Mouse (Mus musculus) embryonic facial prominence, embryonic 10.5 days (tissue): ENCODE measurements around the gene Emilin3. TPM values are rescaled to one million over a fixed set of nuclear protein-coding genes. Genes with fewer than 3 reads are reported as not detected.

ENCODE experiments used
- DNase-seq: peaks from one replicate; pipeline ENCODE4 v3.0.0-alpha.2; 2017; ENCODE audit warnings: low spot score
- H3K27ac ChIP-seq: fragments of 300-500 bp; sonication (generic); replicated peaks from 2 replicates; pipeline ENCODE4 v1.5.1; 2016; ENCODE audit warnings: mild to moderate bottlenecking
- H3K27me3 ChIP-seq: fragments of 300-500 bp; sonication (generic); replicated peaks from 2 replicates; pipeline ENCODE4 v1.6.1; 2016; ENCODE audit warnings: low read depth, mild to moderate bottlenecking; ENCODE audit not compliant: poor library complexity, severe bottlenecking
- H3K36me3 ChIP-seq: fragments of 300-500 bp; sonication (generic); replicated peaks from 2 replicates; pipeline ENCODE4 v1.6.1; 2016; ENCODE audit warnings: mild to moderate bottlenecking, moderate library complexity
- H3K4me1 ChIP-seq: fragments of 300-500 bp; sonication (generic); 2 replicates; pipeline ENCODE4 v1.6.1; 2016
- H3K4me3 ChIP-seq: fragments of 300-500 bp; sonication (generic); 2 replicates; pipeline ENCODE4 v1.5.1; 2016; ENCODE audit warnings: mild to moderate bottlenecking, moderate library complexity
- H3K9me3 ChIP-seq: fragments of 300-500 bp; sonication (generic); 2 replicates; pipeline ENCODE4 v1.6.1; 2016; ENCODE audit warnings: mild to moderate bottlenecking
- WGBS: fragments of 180-500 bp; shearing (Covaris S2); methylation state at CpG from one replicate; pipeline ENCODE4 v1.1.7; 2016; 5-methylcytosine and 5-hydroxymethylcytosine counted together
- polyA plus RNA-seq: library from polyadenylated mRNA; unstranded; fragments of >200 nt; fragmentation: Nextera tagmentation; extraction: Ambion mirVana; gene quantifications from 2 replicates; pipeline ENCODE4 v1.2.1, GENCODE M21; 2016

Gene Emilin3
- polyA plus RNA-seq, 1 experiment from 2014 or later, result 3.5 TPM

DNA sequence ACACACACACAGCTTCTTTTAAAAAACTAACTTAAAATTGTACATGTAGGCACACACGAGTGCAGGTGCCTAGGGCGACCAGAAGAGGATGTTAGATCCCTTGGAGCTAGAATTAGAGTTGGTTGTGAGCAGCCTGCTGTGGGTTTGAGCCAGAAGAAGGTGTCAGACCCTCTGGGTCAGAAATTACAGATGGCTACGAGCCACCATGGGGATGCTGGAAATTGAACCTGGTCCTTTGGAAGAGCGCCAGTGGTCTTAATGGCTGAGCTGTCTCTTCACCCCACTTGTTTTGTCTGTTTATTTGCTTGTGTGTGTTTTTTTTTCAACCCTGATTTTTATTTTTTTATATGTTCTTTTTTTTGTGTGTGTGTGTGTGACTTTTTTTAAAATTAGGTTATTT lies 22.3 kb upstream of the Emilin3 start:
- no peak overlapping the region for H3K4me3 ChIP-seq
- H3K4me1 ChIP-seq, result peaks cover 18% of the 10 kb centered on the region
- no peaks in the 10 kb centered on the region for H3K27me3 ChIP-seq
- no peaks in the 10 kb centered on the region for H3K36me3 ChIP-seq
- no peak for DNase-seq
- 86% methylated on average over 4 of the region's 4 CpGs for WGBS
- H3K27ac ChIP-seq, result no peak overlapping the region
- no peaks in the 10 kb centered on the region for H3K9me3 ChIP-seq

DNA sequence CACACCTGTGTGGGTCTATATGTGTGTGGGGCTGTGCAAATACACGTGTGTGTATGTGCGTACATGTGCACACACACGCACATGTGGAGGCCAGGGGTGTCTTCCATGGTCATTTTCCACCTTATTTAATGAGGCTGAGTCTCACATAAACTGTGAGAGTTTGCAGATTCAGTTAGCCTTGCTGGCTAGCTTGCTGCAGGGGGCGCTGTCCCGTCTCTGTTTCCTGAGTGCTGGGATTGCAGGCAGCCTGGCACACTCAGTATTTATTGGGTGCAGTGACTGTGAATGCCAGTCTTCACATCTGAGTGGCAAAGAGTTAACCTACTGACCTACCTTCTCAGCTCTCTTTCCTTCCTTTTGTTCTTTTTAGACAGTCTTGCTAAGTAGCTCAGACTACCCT lies 21.8 kb upstream of the Emilin3 start:
- H3K4me3 ChIP-seq, result no peak overlapping the region
- WGBS, result 60% methylated on average over 5 of the region's 5 CpGs
- H3K27me3 ChIP-seq, result no peaks in the 10 kb centered on the region
- H3K27ac ChIP-seq, result no peak overlapping the region
- peaks cover 23% of the 10 kb centered on the region for H3K4me1 ChIP-seq
- no peaks in the 10 kb centered on the region for H3K9me3 ChIP-seq
- DNase-seq, result no peak
- no peaks in the 10 kb centered on the region for H3K36me3 ChIP-seq

DNA sequence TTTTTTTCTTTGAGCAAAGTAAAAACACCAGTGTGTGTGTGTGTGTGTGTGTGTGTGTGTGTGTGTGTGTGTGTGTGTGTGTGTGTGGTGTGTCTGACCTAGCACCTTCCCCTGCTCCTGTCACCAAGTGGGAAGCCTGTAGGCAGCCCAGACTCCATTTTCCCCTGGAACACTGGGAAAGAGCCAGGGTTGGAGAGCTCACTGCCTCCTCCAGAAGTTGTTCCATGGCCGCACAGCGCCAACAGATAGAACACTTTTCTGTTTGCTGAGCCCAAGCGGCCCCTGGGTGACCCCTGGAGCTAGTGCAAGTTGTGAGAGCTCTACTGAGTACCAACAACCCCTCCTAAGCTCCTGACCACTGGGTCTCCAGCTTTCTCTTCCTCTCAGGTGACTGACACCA lies 20.9 kb upstream of the Emilin3 start:
- Histone ChIP-seq H3K4me3 (no peak overlapping the region), H3K27ac (0 out of 2 replicates have a peak overlapping the region, but pooled peaks have one; percentile 27), H3K27me3 (no peaks in the 10 kb centered on the region), H3K36me3 (no peaks in the 10 kb centered on the region), H3K4me1 (peaks cover 23% of the 10 kb centered on the region), H3K9me3 (no peaks in the 10 kb centered on the region)
- 72% methylated on average over 3 of the region's 3 CpGs for WGBS
- DNase-seq, result no peak

DNA sequence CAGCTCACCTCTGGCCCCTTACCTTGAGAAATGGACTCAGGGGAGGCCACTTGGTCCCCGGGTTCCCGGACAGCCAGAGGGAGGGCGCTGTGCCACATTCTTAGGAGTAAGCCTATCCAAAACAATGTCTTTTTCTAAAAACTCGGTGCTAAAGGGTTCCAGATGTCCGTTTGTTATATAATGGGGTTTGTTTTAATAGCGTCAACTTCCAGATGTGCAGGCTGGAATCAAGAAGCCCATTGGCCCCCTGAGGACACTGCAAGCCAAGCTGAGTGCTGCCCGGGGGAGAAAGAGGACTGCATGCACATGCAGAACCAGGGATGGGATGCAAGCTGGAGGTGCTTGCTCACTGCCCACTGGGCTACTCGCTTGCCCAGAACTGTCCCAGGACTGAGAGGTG lies 20.2 kb upstream of the Emilin3 start:
- H3K9me3 ChIP-seq, result no peaks in the 10 kb centered on the region
- peaks cover 23% of the 10 kb centered on the region for H3K4me1 ChIP-seq
- 37% methylated on average over 8 of the region's 8 CpGs for WGBS
- H3K4me3 ChIP-seq, result no peak overlapping the region
- no peaks in the 10 kb centered on the region for H3K27me3 ChIP-seq
- H3K36me3 ChIP-seq, result no peaks in the 10 kb centered on the region
- peak; percentile 65 for DNase-seq
- H3K27ac ChIP-seq, result peak overlapping the region; percentile 57

DNA sequence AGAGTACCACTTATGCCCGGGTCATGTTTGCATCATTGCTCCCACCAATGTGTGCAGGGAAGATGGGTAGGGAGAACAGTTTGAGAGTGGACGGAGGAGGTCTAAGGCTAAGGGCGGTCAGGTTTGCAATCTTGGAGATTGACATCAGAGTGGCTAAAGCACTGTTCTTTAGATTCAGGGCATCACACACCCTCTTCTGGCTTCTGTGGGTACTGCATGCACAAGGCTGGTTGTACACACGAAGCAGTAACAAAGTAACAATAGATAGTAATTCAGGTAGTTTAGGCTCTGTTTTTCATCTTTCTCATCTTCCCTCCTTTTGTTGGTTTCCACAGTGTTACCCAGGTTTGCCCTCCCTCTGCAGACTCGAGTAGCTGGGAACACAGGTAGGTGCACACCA lies 19.2 kb upstream of the Emilin3 start:
- no peak for DNase-seq
- Histone ChIP-seq H3K27ac (0 out of 2 replicates have a peak overlapping the region, but pooled peaks have one; percentile 44), H3K27me3 (no peaks in the 10 kb centered on the region), H3K9me3 (no peaks in the 10 kb centered on the region), H3K36me3 (no peaks in the 10 kb centered on the region), H3K4me1 (peaks cover 28% of the 10 kb centered on the region), H3K4me3 (no peak overlapping the region)
- WGBS, result 91% methylated on average over 5 of the region's 5 CpGs

DNA sequence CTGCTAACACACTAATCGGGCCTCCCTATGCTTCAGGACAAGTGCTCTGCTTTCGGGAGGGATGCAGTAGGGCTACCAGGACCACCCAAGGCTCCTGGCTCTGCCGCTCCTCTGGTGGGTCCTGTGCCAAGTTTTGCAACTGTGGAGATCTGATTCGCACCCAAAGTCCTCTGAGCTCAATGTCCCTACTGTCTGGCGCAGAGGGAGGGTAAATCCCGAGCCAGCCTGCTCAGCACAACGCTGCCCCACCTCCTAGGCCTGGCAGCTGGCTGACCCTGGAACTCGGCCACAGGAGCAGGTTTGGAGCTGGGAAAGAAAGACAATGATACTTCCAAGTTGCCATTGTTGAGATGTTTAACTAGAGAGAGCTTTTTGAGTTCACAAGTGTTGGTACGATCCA lies 13.1 kb upstream of the Emilin3 start:
- H3K27ac ChIP-seq, result no peak overlapping the region; the same call in 1 of the 2 replicates

DNA sequence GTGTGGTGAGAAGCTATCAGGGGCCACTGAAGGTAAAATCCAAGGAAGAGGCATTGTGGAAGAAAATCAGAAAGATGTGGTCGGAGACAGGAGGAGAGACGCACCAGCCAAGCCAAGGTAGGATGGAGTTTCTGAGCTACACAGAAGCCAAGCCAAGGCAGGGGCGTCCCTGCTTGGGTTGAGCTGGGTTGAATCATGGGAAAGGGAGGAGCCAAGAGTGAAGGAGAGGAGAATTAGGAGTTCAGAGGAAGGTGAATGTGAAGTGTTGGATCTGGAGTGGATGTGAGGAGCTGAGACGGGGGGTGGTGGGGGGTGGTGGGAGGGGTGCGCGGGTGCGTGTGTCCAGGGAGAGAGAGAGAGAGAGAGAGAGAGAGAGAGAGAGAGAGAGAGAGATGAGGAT lies 9.2 kb upstream of the Emilin3 start:
- H3K36me3 ChIP-seq, result no peaks in the 10 kb centered on the region
- H3K27ac ChIP-seq, result 0 out of 2 replicates have a peak overlapping the region, but pooled peaks have one; percentile 7
- no peak overlapping the region for H3K4me3 ChIP-seq
- H3K9me3 ChIP-seq, result no peaks in the 10 kb centered on the region
- 68% methylated on average over 7 of the region's 7 CpGs for WGBS
- H3K4me1 ChIP-seq, result peaks cover 51% of the 10 kb centered on the region
- peaks cover 4% of the 10 kb centered on the region; the same call in 1 of the 2 replicates for H3K27me3 ChIP-seq
- no peak for DNase-seq

More for the DNA sequence above, 13.1 kb upstream of the Emilin3 start:
- Histone ChIP-seq H3K4me3 (no peak overlapping the region), H3K4me1 (peaks cover 31% of the 10 kb centered on the region), H3K9me3 (no peaks in the 10 kb centered on the region), H3K27me3 (no peaks in the 10 kb centered on the region), H3K36me3 (no peaks in the 10 kb centered on the region)
- no peak for DNase-seq
- 83% methylated on average over 9 of the region's 9 CpGs for WGBS

DNA sequence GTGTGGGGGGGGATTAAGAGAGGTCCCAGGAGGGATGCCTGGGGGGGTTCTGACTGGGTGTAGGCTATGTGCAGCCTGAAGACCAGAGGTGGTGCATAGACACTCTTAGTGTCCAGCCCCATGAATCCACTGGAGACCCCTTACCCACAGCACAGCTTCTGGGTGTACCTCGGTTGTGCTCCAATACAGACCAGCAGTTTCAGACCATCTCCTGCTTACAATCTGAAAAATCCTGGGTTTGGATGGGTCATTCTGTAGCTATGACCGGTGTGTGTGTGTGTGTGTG lies 6.7 kb upstream of the Emilin3 start:
- Histone ChIP-seq H3K4me1 (peaks cover 57% of the 10 kb centered on the region), H3K27me3 (peaks cover 29% of the 10 kb centered on the region), H3K27ac (0 out of 2 replicates have a peak overlapping the region, but pooled peaks have one; percentile 49), H3K36me3 (no peaks in the 10 kb centered on the region), H3K9me3 (no peaks in the 10 kb centered on the region), H3K4me3 (no peak overlapping the region)
- 78% methylated on average over 2 of the region's 2 CpGs for WGBS
- no peak for DNase-seq

DNA sequence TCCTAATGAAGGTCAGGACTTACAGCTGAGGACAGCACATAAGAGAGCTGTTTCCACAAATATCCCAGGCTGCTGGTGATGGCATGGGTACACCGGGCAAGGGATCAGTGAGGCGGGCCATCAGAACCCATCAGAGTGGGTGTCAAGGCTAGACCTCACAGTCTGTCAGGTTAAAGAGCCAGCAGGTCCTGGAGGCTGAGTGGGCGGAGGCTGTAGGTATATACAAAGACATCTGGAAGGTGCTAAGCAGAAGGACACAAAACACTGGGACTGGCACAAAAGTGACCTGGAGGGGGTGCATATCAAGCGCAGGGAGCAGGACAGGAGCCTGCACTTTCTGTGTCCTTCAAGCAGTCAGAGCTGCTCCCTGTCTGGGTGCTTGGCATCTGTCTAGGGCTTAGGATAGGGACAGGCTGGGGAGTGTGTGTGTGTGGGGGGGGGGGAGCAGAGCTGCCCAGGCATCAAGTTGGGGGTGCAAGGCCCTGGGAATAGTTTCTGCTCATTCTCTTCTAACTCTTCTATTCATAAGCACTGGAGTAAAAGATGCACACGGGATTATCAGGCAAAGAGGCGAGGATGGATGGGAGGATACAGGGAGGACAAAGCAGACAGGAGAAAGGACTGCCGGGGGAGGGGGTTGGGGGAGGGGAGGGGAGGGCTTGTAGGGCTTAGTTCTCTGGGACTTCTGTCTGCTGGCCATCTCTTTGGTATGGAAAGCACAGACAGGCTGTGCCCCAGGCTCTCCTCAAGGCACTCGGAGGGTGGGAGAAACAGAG lies 6.2 kb upstream of the Emilin3 start:
- DNase-seq, result no peak
- Histone ChIP-seq H3K9me3 (no peaks in the 10 kb centered on the region), H3K4me1 (peaks cover 57% of the 10 kb centered on the region), H3K27ac (peak overlapping the region; percentile 49), H3K36me3 (no peaks in the 10 kb centered on the region), H3K4me3 (no peak overlapping the region), H3K27me3 (peaks cover 34% of the 10 kb centered on the region)
- WGBS, result 64% methylated on average over 8 of the region's 8 CpGs

DNA sequence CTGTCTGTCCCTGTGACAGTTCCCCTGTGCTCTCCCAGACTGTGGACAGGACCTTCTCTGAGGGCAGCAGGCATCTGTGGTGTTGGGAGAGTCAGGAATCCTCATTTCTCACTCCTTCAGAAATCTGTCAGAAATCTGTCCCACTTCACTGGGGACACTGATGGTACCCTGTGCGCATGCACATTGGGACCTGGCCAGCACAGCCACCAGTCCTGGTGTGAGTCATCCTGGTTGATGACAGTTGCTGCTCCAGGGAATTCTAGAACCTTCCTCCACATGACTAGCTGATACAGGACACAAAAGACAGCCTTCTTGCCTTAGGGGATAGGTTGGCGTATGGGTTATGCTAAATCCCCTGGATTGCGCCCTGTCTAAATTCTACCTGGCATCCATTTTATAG lies 5.2 kb upstream of the Emilin3 start:
- DNase-seq, result no peak
- WGBS, result 94% methylated on average over 3 of the region's 3 CpGs
- H3K27ac ChIP-seq, result no peak overlapping the region
- no peaks in the 10 kb centered on the region for H3K36me3 ChIP-seq
- H3K4me3 ChIP-seq, result no peak overlapping the region
- H3K9me3 ChIP-seq, result no peaks in the 10 kb centered on the region
- H3K27me3 ChIP-seq, result peaks cover 44% of the 10 kb centered on the region
- H3K4me1 ChIP-seq, result peaks cover 60% of the 10 kb centered on the region

DNA sequence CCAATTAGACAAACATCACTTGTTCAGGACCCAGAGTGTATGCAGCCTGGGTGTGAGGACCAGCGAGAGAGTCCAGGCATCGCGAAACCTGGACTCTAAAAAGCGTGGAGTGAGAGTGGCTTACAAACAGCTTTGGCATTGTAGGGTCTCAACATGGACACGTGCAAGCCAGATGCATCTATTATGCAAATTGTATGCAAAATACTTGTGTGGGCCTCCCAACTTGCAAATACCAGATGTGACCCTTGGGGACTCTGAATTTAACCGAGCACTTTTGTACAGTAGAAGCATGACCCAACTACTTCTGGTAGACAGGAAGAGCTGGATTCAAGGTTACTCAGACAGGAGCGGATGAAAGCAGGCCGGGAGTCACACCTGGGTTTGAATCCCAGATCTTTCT lies 4.6 kb upstream of the Emilin3 start:
- Histone ChIP-seq H3K27me3 (peaks cover 50% of the 10 kb centered on the region), H3K4me1 (peaks cover 63% of the 10 kb centered on the region), H3K4me3 (no peak overlapping the region), H3K9me3 (no peaks in the 10 kb centered on the region), H3K36me3 (no peaks in the 10 kb centered on the region), H3K27ac (no peak overlapping the region)
- DNase-seq, result no peak
- WGBS, result 86% methylated on average over 8 of the region's 8 CpGs

DNA sequence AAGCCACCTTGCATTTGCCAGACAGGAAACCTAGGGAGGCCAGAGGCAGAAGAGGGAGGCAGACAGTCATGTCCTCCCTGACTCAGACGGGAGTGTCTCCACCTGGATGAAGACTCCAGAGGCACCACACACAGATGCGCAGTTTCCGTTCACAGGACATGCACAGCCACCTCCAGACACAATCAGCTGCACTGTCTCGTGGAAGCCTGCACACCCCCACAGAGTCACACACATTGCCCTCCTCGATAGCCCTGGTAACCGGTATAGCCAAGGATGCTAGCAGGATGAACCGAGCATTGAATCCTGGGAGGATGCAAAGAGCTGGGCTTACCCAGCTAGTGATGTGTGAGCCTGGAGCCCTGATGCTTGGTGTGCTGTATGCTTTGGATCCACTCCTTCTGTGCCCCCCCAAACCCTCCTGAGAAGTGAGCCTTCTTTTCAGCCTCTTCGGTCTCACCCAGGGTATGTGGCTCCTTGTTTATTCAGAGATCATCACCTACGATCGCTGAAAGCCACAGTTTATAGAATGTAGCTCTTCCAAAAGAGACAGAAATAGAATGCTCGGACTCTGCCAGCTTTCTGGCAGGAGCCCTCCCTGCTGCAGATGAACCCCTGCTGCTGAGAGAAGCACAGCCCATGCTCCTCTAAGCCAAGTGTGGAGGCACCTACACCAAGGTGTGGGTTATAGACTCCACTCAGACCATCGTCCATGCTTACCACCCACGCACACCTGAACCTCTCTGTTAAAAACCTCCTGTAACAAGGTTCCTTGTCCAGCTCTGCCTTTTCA lies 3.9 kb upstream of the Emilin3 start:
- Histone ChIP-seq H3K9me3 (no peaks in the 10 kb centered on the region), H3K36me3 (no peaks in the 10 kb centered on the region), H3K27me3 (peaks cover 57% of the 10 kb centered on the region), H3K27ac (0 out of 2 replicates have a peak overlapping the region, but pooled peaks have one; percentile 19), H3K4me1 (peaks cover 61% of the 10 kb centered on the region), H3K4me3 (no peak overlapping the region)
- no peak for DNase-seq
- WGBS, result 77% methylated on average over 13 of the region's 13 CpGs

DNA sequence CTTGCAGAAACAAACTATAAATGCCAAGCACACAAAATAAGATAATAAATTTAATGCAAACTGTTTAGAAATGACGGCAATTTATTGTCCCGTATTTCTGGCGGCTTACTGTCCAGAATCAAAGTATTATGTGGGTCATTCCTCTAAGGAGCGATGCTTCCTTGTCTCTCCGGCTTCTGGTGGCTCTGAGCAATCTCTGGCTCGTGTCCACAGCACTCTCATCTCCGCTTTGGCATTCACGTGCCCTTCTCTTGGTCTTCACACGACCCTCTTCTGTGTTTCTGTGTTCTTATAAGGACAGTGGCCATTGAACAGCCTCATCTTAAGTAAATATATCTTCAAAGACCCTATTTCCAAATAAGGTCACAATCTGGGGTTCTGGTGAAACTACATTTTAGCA lies 2.5 kb upstream of the Emilin3 start:
- H3K4me3 ChIP-seq, result no peak overlapping the region
- peaks cover 47% of the 10 kb centered on the region for H3K4me1 ChIP-seq
- H3K27me3 ChIP-seq, result peaks cover 71% of the 10 kb centered on the region
- H3K36me3 ChIP-seq, result no peaks in the 10 kb centered on the region
- no peaks in the 10 kb centered on the region for H3K9me3 ChIP-seq
- 86% methylated on average over 9 of the region's 9 CpGs for WGBS
- no peak for DNase-seq
- H3K27ac ChIP-seq, result no peak overlapping the region
